Mouse (Mus musculus) heart, adult 2 months (tissue): ENCODE results near the gene Upp2.

ENCODE experiments used
- CTCF ChIP-seq: fragments of 200-600 bp; IDR thresholded peaks from 2 replicates; pipeline ENCODE4 v1.8.1; 2022; ENCODE audit warnings: antibody characterized with exemption, mild to moderate bottlenecking, moderate library complexity
- EP300 ChIP-seq: fragments of 200-500 bp; IDR thresholded peaks from 2 replicates; pipeline ENCODE4 v1.6.1; 2011; ENCODE audit warnings: low read depth, low read length, control low read depth; ENCODE audit not compliant: insufficient read depth
- POLR2A ChIP-seq: fragments of 200-500 bp; IDR thresholded peaks from 2 replicates; pipeline ENCODE4 v1.6.1; 2011; ENCODE audit warnings: mild to moderate bottlenecking, low read depth, low read length, control low read depth; ENCODE audit not compliant: insufficient read depth

DNA sequence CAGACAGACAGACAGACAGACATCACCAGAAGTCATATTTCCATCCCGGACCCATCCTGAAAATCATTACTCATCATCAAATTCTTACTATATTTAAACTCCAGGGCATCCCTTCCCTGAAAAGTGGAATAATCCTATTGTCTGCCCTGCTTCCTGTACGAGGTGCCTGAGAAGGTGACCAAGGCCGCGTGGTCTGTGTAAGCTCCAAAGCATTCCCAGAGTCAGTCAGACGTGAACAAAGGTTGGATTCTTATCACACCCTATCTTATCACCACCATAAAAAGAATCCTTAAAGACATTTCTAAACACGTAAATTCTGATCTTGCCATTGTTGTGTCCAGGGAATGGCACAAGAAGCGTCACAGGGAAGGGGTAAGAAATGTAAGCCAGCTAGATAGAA lies 18.2 kb upstream of the Upp2 start:
- TF ChIP-seq POLR2A: no peak
- TF ChIP-seq CTCF: no peak
- no peak for TF ChIP-seq EP300
